Mouse (Mus musculus): ENCODE measurements at regions not wholly inside any gene's neighbourhood (a gene's known extent, or its start where the extent isn't known, plus 50 kb on each side); places are given as distances from the start of the nearest gene placed in this dataset.

DNA sequence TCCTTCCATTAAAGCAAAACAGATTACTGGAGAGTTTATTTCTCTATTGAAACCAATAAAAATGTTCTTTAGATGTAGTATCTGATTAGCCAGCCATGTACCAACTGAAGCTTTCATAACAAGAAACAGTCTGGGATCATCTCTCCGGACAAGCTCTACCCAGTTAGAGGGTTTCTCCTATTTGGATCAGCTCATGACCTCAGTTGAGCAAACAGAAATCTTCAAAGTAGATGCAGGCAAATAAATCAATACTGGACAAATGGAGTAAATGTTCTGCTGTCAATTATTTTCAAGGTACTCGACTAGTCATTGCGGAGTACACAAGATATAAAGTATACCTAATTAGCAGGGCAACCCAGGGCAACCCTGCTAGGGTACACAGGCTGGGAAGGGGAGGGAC lies 67.4 kb downstream of the Avpr1a start:
- Histone ChIP-seq H3K4me1 (ENCODE audit: control insufficient read depth, insufficient read depth, low read length) (no peaks in the 10 kb centered on the region), H3K9ac (ENCODE audit: low read depth, low read length) (no peak overlapping the region), H3K4me2 (no peak overlapping the region), H3K9me3 (replicated peaks; ENCODE audit: control insufficient read depth, low read length) (no peaks in the 10 kb centered on the region), H3K36me3 (ENCODE audit: control insufficient read depth, insufficient read depth, low read length) (no peaks in the 10 kb centered on the region), H3K27ac (ENCODE audit: low read depth, low read length) (no peak overlapping the region), H3K4me3 (ENCODE audit: low read depth, low read length) (no peak overlapping the region), H3K27me3 (ENCODE audit: control insufficient read depth, insufficient read depth, low read length) (no peaks in the 10 kb centered on the region)
- 87% methylated on average over 3 of the region's 3 CpGs for WGBS (ENCODE audit: insufficient replicate concordance)
- ATAC-seq (replicated peaks; ENCODE audit: insufficient number of reproducible peaks, low FRiP score, low TSS enrichment): no peak

GRCm38 (mm10) chr10:122519274-122519790 lies 71.0 kb downstream of the Avpr1a start:
- Histone ChIP-seq H3K27ac (ENCODE audit: low read depth, low read length) (no peak overlapping the region), H3K9me3 (replicated peaks; ENCODE audit: control insufficient read depth, low read length) (no peaks in the 10 kb centered on the region), H3K4me1 (ENCODE audit: control insufficient read depth, insufficient read depth, low read length) (no peaks in the 10 kb centered on the region), H3K27me3 (ENCODE audit: control insufficient read depth, insufficient read depth, low read length) (no peaks in the 10 kb centered on the region), H3K4me3 (ENCODE audit: low read depth, low read length) (no peak overlapping the region), H3K36me3 (ENCODE audit: control insufficient read depth, insufficient read depth, low read length) (no peaks in the 10 kb centered on the region), H3K4me2 (no peak overlapping the region), H3K9ac (ENCODE audit: low read depth, low read length) (no peak overlapping the region)
- WGBS (ENCODE audit: insufficient replicate concordance): 86% methylated on average over 4 of the region's 4 CpGs
- ATAC-seq (replicated peaks; ENCODE audit: insufficient number of reproducible peaks, low FRiP score, low TSS enrichment): no peak

GRCm38 (mm10) chr10:122519981-122520380 lies 71.7 kb downstream of the Avpr1a start:
- H3K27ac ChIP-seq (ENCODE audit: low read depth, low read length): no peak overlapping the region
- no peak overlapping the region for H3K4me3 ChIP-seq (ENCODE audit: low read depth, low read length)
- ATAC-seq (replicated peaks; ENCODE audit: insufficient number of reproducible peaks, low FRiP score, low TSS enrichment): no peak
- no peaks in the 10 kb centered on the region for H3K4me1 ChIP-seq (ENCODE audit: control insufficient read depth, insufficient read depth, low read length)
- H3K4me2 ChIP-seq: no peak overlapping the region
- no peaks in the 10 kb centered on the region for H3K27me3 ChIP-seq (ENCODE audit: control insufficient read depth, insufficient read depth, low read length)
- WGBS (ENCODE audit: insufficient replicate concordance): 81% methylated on average over 7 of the region's 7 CpGs
- H3K9ac ChIP-seq (ENCODE audit: low read depth, low read length): no peak overlapping the region
- H3K9me3 ChIP-seq (replicated peaks; ENCODE audit: control insufficient read depth, low read length): no peaks in the 10 kb centered on the region
- H3K36me3 ChIP-seq (ENCODE audit: control insufficient read depth, insufficient read depth, low read length): no peaks in the 10 kb centered on the region

DNA sequence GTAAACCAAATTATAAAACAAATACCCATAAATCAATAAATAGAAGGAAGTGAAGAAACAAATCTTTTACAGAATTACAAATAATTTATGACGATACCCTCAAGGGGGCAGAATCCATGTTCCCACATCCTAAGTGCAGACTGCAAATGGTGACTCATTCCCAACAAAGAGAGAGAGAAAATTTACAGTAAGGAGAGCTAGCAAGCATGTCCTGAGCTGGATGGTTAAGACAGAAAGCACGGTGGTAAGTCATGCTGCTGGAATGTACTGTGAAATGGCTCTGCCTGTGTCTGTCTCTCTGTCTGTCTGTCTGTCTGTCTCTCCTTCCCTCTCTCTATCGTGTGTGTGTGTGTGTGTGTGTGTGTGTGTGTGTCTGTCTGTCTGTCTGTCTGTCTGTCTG lies 74.3 kb downstream of the Avpr1a start:
- no peaks in the 10 kb centered on the region for H3K36me3 ChIP-seq (ENCODE audit: control insufficient read depth, insufficient read depth, low read length)
- H3K27me3 ChIP-seq (ENCODE audit: control insufficient read depth, insufficient read depth, low read length): no peaks in the 10 kb centered on the region
- H3K9me3 ChIP-seq (replicated peaks; ENCODE audit: control insufficient read depth, low read length): no peaks in the 10 kb centered on the region
- 75% methylated on average over 3 of the region's 3 CpGs for WGBS (ENCODE audit: insufficient replicate concordance)
- H3K4me3 ChIP-seq (ENCODE audit: low read depth, low read length): no peak overlapping the region
- no peak overlapping the region for H3K9ac ChIP-seq (ENCODE audit: low read depth, low read length)
- H3K4me1 ChIP-seq (ENCODE audit: control insufficient read depth, insufficient read depth, low read length): no peaks in the 10 kb centered on the region
- no peak overlapping the region for H3K4me2 ChIP-seq
- H3K27ac ChIP-seq (ENCODE audit: low read depth, low read length): no peak overlapping the region
- no peak for ATAC-seq (replicated peaks; ENCODE audit: insufficient number of reproducible peaks, low FRiP score, low TSS enrichment)

GRCm38 (mm10) chr10:122525360-122525759 lies 77.1 kb downstream of the Avpr1a start:
- Histone ChIP-seq H3K27ac (ENCODE audit: low read depth, low read length) (no peak overlapping the region), H3K9me3 (replicated peaks; ENCODE audit: control insufficient read depth, low read length) (no peaks in the 10 kb centered on the region), H3K4me2 (no peak overlapping the region), H3K4me3 (ENCODE audit: low read depth, low read length) (no peak overlapping the region), H3K36me3 (ENCODE audit: control insufficient read depth, insufficient read depth, low read length) (no peaks in the 10 kb centered on the region), H3K9ac (ENCODE audit: low read depth, low read length) (no peak overlapping the region), H3K4me1 (ENCODE audit: control insufficient read depth, insufficient read depth, low read length) (no peaks in the 10 kb centered on the region), H3K27me3 (ENCODE audit: control insufficient read depth, insufficient read depth, low read length) (no peaks in the 10 kb centered on the region)
- no peak for ATAC-seq (replicated peaks; ENCODE audit: insufficient number of reproducible peaks, low FRiP score, low TSS enrichment)
- WGBS (ENCODE audit: insufficient replicate concordance): 65% methylated on average over 7 of the region's 7 CpGs

DNA sequence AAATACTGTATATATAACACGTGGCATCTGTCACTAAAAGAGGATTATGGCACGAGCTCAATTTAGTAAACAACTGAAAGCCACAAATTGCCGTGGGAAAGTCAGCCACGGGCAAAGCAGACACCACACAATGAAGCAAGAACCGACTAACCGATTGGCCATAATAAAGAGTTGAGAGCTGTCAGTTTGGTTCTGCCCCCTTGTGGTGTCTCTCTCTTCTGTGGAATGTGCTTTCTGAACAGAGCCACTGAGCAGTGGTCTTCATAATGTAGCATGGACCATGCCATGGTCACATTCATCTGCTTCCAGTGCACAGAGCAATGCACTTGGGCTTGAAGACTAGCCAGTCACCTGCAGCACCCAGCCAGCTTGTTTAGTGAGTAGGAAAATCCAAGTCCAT lies 77.5 kb downstream of the Avpr1a start:
- WGBS (ENCODE audit: insufficient replicate concordance): 85% methylated on average over 6 of the region's 6 CpGs
- Histone ChIP-seq H3K4me3 (ENCODE audit: low read depth, low read length) (no peak overlapping the region), H3K27ac (ENCODE audit: low read depth, low read length) (no peak overlapping the region), H3K9me3 (replicated peaks; ENCODE audit: control insufficient read depth, low read length) (no peaks in the 10 kb centered on the region), H3K9ac (ENCODE audit: low read depth, low read length) (no peak overlapping the region), H3K4me2 (no peak overlapping the region), H3K27me3 (ENCODE audit: control insufficient read depth, insufficient read depth, low read length) (no peaks in the 10 kb centered on the region), H3K4me1 (ENCODE audit: control insufficient read depth, insufficient read depth, low read length) (no peaks in the 10 kb centered on the region), H3K36me3 (ENCODE audit: control insufficient read depth, insufficient read depth, low read length) (no peaks in the 10 kb centered on the region)
- no peak for ATAC-seq (replicated peaks; ENCODE audit: insufficient number of reproducible peaks, low FRiP score, low TSS enrichment)

DNA sequence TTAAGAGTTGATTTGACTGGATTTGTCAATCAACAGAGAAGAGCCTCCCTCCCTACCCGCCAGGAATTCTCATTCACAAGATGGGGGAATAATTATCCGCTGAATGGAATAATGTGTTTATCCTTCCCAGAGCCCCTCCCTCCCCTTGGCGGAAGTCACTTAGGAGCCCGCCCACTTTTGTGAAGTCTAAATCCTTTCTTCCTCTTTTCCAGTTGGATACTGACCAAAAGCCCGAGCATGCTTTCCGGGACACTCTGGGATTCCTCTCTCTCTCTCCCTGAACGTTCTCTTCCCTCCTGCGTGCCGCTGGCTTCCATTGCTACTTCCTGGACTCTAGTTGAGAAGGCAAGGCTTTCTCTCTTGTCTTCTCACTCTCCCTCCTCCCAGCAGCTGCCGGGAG lies 79.9 kb downstream of the Avpr1a start:
- 80% methylated on average over 10 of the region's 10 CpGs for WGBS (ENCODE audit: insufficient replicate concordance)
- no peak for ATAC-seq (replicated peaks; ENCODE audit: insufficient number of reproducible peaks, low FRiP score, low TSS enrichment)

DNA sequence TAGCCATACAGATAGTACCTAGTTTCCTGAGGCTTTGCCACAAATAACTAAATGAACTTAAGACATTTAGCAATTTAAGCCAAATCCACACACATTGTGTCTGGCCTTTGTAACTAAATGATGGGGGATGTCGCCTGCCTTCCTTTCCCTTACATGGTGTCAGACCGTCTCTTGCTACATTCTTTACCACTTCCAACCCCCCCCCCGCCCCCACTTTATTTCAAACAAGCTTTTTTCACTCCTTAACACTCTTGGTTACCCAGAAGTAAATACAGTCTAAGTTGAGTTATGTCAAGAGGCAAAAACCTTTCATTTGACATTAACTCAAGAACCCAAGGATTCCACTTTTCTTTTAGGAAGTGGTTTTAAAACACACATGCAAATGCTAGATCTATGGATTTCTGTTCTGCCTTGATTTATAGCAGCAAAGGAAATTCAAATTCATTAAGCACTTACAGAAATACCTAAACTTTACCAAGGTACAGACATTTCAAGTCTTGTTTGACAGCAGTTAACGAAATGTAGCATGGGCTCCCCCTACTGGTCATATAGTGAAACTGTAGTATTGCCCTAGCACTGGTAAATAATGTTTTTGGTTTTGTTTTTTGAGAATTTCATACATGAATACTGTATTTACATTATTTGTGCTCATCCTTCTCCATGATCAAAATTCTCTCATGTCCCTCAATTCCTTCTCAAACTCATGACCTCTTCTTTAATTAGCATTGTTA lies 80.8 kb downstream of the Avpr1a start:
- Histone ChIP-seq H3K9ac (ENCODE audit: low read depth, low read length) (no peak overlapping the region), H3K36me3 (ENCODE audit: control insufficient read depth, insufficient read depth, low read length) (no peaks in the 10 kb centered on the region), H3K4me1 (ENCODE audit: control insufficient read depth, insufficient read depth, low read length) (no peaks in the 10 kb centered on the region), H3K9me3 (replicated peaks; ENCODE audit: control insufficient read depth, low read length) (no peaks in the 10 kb centered on the region), H3K4me2 (no peak overlapping the region), H3K27ac (ENCODE audit: low read depth, low read length) (no peak overlapping the region), H3K4me3 (ENCODE audit: low read depth, low read length) (no peak overlapping the region), H3K27me3 (ENCODE audit: control insufficient read depth, insufficient read depth, low read length) (no peaks in the 10 kb centered on the region)
- ATAC-seq (replicated peaks; ENCODE audit: insufficient number of reproducible peaks, low FRiP score, low TSS enrichment): no peak
- 43% methylated on average over 4 of the region's 4 CpGs for WGBS (ENCODE audit: insufficient replicate concordance)

More for the DNA sequence above, 79.9 kb downstream of the Avpr1a start:
- no peak overlapping the region for H3K9ac ChIP-seq (ENCODE audit: low read depth, low read length)
- H3K27me3 ChIP-seq (ENCODE audit: control insufficient read depth, insufficient read depth, low read length): no peaks in the 10 kb centered on the region
- no peak overlapping the region for H3K27ac ChIP-seq (ENCODE audit: low read depth, low read length)
- H3K4me2 ChIP-seq: no peak overlapping the region
- H3K4me3 ChIP-seq (ENCODE audit: low read depth, low read length): no peak overlapping the region
- no peaks in the 10 kb centered on the region for H3K9me3 ChIP-seq (replicated peaks; ENCODE audit: control insufficient read depth, low read length)
- H3K4me1 ChIP-seq (ENCODE audit: control insufficient read depth, insufficient read depth, low read length): no peaks in the 10 kb centered on the region
- H3K36me3 ChIP-seq (ENCODE audit: control insufficient read depth, insufficient read depth, low read length): no peaks in the 10 kb centered on the region

- Histone ChIP-seq H3K27me3 (ENCODE audit: control insufficient read depth, insufficient read depth, low read length) (no peaks in the 10 kb centered on the region), H3K4me1 (ENCODE audit: control insufficient read depth, insufficient read depth, low read length) (0 out of 2 replicates have a peak, but pooled peaks cover 2% of the 10 kb centered on the region), H3K4me2 (no peak overlapping the region), H3K9me3 (replicated peaks; ENCODE audit: control insufficient read depth, low read length) (no peaks in the 10 kb centered on the region), H3K27ac (ENCODE audit: low read depth, low read length) (no peak overlapping the region), H3K9ac (ENCODE audit: low read depth, low read length) (no peak overlapping the region), H3K4me3 (ENCODE audit: low read depth, low read length) (no peak overlapping the region), H3K36me3 (ENCODE audit: control insufficient read depth, insufficient read depth, low read length) (no peaks in the 10 kb centered on the region)
- 75% methylated on average over 5 of the region's 5 CpGs for WGBS (ENCODE audit: insufficient replicate concordance)
- ATAC-seq (replicated peaks; ENCODE audit: insufficient number of reproducible peaks, low FRiP score, low TSS enrichment): no peak
These were observed 86.4 kb downstream of the Avpr1a start for GRCm38 (mm10) chr10:122534714-122535113.
